Mouse (Mus musculus): Measurements from ENCODE around the gene Ttc32. TPM values are rescaled to one million over a fixed set of nuclear protein-coding genes. Genes with fewer than 3 reads are reported as not detected.

Ttc32 gene
- polyA plus RNA-seq, 1 experiment from 2014 or later, result 15.3 TPM

DNA sequence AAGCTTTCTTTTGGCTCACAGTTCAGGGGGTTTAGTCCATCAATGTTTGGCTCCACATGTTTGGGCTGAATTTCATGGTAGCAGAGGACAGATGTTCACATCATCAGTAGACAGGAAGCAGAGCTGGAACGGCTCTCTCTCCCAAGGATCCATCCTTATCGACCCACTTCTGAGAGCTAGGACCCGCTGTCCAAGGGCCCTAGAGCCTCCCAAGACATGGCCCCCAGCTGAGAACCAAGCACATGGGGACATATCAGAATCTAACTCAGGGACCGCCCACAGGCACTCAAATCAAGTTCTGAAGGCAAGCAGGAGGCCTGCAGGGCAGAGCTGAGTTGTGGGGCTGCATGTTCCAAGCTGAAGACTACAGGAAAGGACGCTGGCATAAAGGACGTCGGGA is 14.9 kb downstream of the Ttc32 start:
- no peak for ATAC-seq (ENCODE audit: extremely low read depth, insufficient number of reproducible peaks, low FRiP score, low TSS enrichment)
- H3K9ac ChIP-seq, result no peak overlapping the region
- H3K36me3 ChIP-seq, result peaks cover 21% of the 10 kb centered on the region
- H3K4me1 ChIP-seq, result no peaks in the 10 kb centered on the region
- no peak overlapping the region for H3K4me3 ChIP-seq
- no peak overlapping the region for H3K27ac ChIP-seq (replicated peaks)
- H3K9me3 ChIP-seq, result no peaks in the 10 kb centered on the region
- WGBS, result 83% methylated on average over 7 of the region's 7 CpGs
- no peak overlapping the region for H3K4me2 ChIP-seq
- H3K27me3 ChIP-seq (replicated peaks), result no peaks in the 10 kb centered on the region

DNA sequence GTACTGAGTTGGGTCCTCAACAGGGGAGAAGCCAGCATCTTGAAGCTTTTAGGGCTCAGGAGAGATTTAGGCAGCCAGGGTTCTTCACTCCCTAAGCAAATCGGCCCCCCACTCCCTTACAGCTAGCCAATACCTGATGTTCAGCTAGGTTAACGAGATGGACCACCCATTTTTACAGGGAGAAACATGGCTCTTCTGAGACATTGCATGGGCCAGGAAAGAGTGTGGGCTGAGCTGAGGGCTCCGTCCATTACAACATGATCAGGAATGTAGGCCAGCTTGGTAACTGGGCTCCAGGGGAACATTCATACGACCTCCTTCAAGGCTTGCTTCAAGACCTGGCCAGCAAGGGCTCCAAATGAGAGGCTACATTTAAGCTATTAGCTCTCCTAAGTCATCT is 16.9 kb downstream of the Ttc32 start:
- H3K9ac ChIP-seq, result no peak overlapping the region
- no peak for ATAC-seq (ENCODE audit: extremely low read depth, insufficient number of reproducible peaks, low FRiP score, low TSS enrichment)
- no peak overlapping the region for H3K4me3 ChIP-seq
- 0 out of 2 replicates have a peak, but pooled peaks cover 6% of the 10 kb centered on the region for H3K4me1 ChIP-seq
- H3K36me3 ChIP-seq, result peaks cover 18% of the 10 kb centered on the region
- H3K4me2 ChIP-seq, result no peak overlapping the region
- no peaks in the 10 kb centered on the region for H3K9me3 ChIP-seq
- H3K27ac ChIP-seq (replicated peaks), result no peak overlapping the region
- 73% methylated on average over 4 of the region's 4 CpGs for WGBS
- H3K27me3 ChIP-seq (replicated peaks), result no peaks in the 10 kb centered on the region

DNA sequence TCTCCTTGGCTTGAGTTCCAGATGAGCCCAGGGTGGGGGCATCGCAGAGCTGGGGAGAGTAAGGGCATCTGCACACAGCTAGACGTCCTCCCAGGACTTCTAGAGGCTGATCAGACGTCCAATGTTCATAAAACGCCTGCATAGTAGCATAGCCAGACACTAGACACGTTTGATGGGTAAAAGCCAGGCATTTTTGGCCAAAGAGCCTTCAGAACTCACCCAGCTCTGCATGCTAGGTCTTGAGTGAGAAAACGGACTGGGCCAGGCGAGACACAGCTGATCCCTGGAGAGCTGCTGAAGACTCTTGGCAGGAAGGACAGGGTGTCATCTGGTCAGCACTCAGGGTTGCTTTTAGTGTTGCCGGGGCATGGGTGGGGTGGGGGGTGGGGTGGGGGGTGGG is 18.3 kb downstream of the Ttc32 start:
- no peak overlapping the region for H3K27ac ChIP-seq (replicated peaks)
- no peak overlapping the region for H3K4me2 ChIP-seq
- H3K9ac ChIP-seq, result no peak overlapping the region
- H3K9me3 ChIP-seq, result no peaks in the 10 kb centered on the region
- 64% methylated on average over 8 of the region's 8 CpGs for WGBS
- 0 out of 2 replicates have a peak, but pooled peaks cover 6% of the 10 kb centered on the region for H3K4me1 ChIP-seq
- no peak for ATAC-seq (ENCODE audit: extremely low read depth, insufficient number of reproducible peaks, low FRiP score, low TSS enrichment)
- H3K27me3 ChIP-seq (replicated peaks), result no peaks in the 10 kb centered on the region
- H3K36me3 ChIP-seq, result peaks cover 10% of the 10 kb centered on the region
- no peak overlapping the region for H3K4me3 ChIP-seq

DNA sequence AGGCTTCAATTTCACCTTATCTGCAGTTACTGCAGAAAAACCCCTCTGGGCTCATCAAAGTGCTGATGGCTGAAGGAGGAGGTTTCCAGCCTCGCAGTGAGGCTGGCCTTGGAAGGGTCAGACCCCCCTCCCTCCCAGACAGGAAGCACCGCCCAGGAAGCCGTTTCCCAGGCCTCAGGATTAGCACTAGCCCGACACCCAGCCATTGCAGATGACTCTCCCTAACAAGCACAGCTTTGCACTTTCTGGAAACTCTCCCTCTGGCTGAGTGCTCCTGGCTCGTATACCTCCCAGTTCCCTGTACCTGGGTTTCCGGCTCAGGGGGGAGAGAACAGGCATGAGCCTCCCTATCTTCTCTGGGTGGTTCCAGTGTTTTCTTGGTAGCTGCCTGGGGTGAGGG is 21.0 kb downstream of the Ttc32 start:
- ATAC-seq (ENCODE audit: extremely low read depth, insufficient number of reproducible peaks, low FRiP score, low TSS enrichment), result no peak
- WGBS, result 15% methylated on average over 6 of the region's 6 CpGs
- H3K27ac ChIP-seq (replicated peaks), result no peak overlapping the region
- H3K4me2 ChIP-seq, result no peak overlapping the region
- no peak overlapping the region for H3K4me3 ChIP-seq
- no peaks in the 10 kb centered on the region for H3K27me3 ChIP-seq (replicated peaks)
- H3K9me3 ChIP-seq, result no peaks in the 10 kb centered on the region
- no peaks in the 10 kb centered on the region for H3K36me3 ChIP-seq
- H3K9ac ChIP-seq, result peak overlapping the region; percentile 37; the same call in 1 of the 2 replicates
- 0 out of 2 replicates have a peak, but pooled peaks cover 6% of the 10 kb centered on the region for H3K4me1 ChIP-seq

DNA sequence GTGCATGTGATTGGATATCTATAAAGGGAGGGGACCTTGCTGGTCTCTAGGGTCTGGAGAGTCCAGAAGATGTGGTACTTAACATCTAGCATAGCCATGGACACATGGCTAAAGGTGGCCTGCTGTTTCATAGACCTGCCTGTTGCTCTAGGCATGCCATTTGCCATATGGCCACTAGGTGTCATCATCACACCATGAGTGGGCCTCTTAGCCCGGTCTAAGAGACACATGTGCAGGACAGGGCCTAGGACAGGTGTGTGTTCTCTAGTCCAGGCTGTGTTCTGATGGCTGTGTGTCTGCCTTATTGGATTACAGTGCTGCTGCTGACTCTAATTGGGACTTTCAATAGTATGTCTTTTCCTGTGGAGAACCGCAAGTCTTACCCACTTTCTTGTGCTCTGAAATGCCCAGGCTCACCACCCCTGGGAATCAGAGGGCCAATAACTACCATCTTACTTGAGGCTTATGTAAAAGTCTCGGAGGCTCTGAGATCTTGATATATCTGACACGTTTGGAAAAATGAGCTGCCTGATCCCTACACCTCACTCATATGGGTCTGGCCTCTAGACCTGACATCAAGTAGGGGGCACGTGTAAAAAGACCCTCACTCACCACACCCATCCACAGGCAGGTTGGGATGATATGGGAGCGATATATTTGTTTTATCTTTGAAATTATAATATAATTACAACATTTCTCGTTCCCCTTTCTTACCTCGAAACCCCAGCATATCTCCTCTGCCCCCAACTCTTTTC is 22.5 kb downstream of the Ttc32 start:
- no peak for ATAC-seq (ENCODE audit: extremely low read depth, insufficient number of reproducible peaks, low FRiP score, low TSS enrichment)

DNA sequence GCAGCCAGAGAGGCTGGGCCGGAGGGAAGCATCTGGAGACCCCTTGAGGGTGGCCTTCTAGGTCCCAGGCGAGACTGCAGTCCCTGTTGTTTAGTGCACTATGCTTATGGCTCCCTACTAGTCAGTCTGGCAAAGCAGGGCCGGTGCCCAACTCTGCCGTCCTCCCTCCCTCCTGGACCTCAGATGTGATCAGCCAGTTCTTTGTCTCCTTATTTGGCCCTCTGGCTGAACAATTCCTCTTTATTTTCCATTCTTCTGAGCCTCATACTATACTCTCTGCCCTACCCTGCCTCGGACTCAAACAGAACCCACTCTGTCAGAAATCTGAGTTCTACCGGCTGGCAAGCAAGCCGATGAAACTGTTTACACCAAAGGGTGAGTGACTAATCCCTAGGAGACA is 23.5 kb downstream of the Ttc32 start:
- WGBS, result 54% methylated on average over 7 of the region's 7 CpGs
- no peaks in the 10 kb centered on the region for H3K9me3 ChIP-seq
- no peak overlapping the region for H3K4me2 ChIP-seq
- no peak overlapping the region for H3K4me3 ChIP-seq
- no peak overlapping the region for H3K27ac ChIP-seq (replicated peaks)
- H3K4me1 ChIP-seq, result 0 out of 2 replicates have a peak, but pooled peaks cover 6% of the 10 kb centered on the region
- no peaks in the 10 kb centered on the region for H3K27me3 ChIP-seq (replicated peaks)
- H3K36me3 ChIP-seq, result no peaks in the 10 kb centered on the region
- ATAC-seq (ENCODE audit: extremely low read depth, insufficient number of reproducible peaks, low FRiP score, low TSS enrichment), result no peak
- H3K9ac ChIP-seq, result no peak overlapping the region

More for the DNA sequence above, 22.5 kb downstream of the Ttc32 start:
- Histone ChIP-seq H3K4me1 (0 out of 2 replicates have a peak, but pooled peaks cover 6% of the 10 kb centered on the region), H3K27ac (replicated peaks) (no peak overlapping the region), H3K9me3 (no peaks in the 10 kb centered on the region), H3K36me3 (no peaks in the 10 kb centered on the region), H3K27me3 (replicated peaks) (no peaks in the 10 kb centered on the region), H3K9ac (no peak overlapping the region), H3K4me2 (no peak overlapping the region), H3K4me3 (no peak overlapping the region)
- 55% methylated on average over 8 of the region's 8 CpGs for WGBS

DNA sequence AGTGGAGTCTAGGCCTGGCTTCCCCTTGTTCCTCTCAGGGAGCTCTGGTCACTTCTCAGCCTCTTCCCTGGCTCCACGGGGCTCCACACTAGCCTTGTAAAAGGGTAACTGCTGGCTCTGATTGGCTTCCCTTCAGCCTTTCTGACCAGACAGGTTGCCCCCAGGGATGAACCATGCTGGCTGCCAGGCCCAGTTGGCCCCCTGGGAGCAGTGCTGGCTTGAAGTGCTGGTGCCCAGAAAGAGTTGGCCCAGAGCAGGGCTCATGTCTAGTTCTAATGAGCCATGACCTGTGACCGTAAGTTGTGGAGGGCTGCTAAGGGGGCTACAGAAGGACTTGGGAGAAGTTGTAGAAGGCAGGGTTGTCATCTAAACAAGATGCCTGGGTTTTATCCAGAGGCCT is 24.2 kb downstream of the Ttc32 start:
- Histone ChIP-seq H3K9me3 (no peaks in the 10 kb centered on the region), H3K9ac (no peak overlapping the region), H3K4me2 (no peak overlapping the region), H3K36me3 (no peaks in the 10 kb centered on the region), H3K27me3 (replicated peaks) (no peaks in the 10 kb centered on the region), H3K4me3 (no peak overlapping the region), H3K27ac (replicated peaks) (no peak overlapping the region), H3K4me1 (0 out of 2 replicates have a peak, but pooled peaks cover 6% of the 10 kb centered on the region)
- ATAC-seq (ENCODE audit: extremely low read depth, insufficient number of reproducible peaks, low FRiP score, low TSS enrichment), result no peak
- 64% methylated on average over 2 of the region's 2 CpGs for WGBS

DNA sequence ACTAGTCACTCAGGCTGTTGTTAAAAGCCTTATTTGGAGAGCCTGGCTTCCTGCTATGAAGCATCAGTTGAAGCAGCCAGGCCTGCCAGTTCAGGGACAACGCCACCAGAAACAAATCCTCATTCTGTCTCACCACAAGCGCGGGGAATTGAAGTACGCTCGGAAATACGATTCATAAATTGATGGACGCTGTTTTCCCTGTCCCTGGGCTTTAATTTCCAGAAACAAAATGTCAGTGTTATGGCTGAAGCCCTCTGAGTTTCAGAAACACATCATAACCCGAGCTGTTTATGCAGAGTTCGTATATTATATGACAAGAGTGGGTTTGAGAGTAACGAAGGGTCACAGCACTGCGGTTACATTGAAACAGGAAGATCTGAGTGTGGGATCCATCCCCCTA is 25.5 kb downstream of the Ttc32 start:
- 0 out of 2 replicates have a peak, but pooled peaks cover 6% of the 10 kb centered on the region for H3K4me1 ChIP-seq
- WGBS, result 67% methylated on average over 11 of the region's 11 CpGs
- no peak for ATAC-seq (ENCODE audit: extremely low read depth, insufficient number of reproducible peaks, low FRiP score, low TSS enrichment)
- no peaks in the 10 kb centered on the region for H3K36me3 ChIP-seq
- no peaks in the 10 kb centered on the region for H3K9me3 ChIP-seq
- no peak overlapping the region for H3K4me2 ChIP-seq
- no peak overlapping the region for H3K4me3 ChIP-seq
- no peaks in the 10 kb centered on the region for H3K27me3 ChIP-seq (replicated peaks)
- no peak overlapping the region for H3K27ac ChIP-seq (replicated peaks)
- H3K9ac ChIP-seq, result 0 out of 2 replicates have a peak overlapping the region, but pooled peaks have one; percentile 4

DNA sequence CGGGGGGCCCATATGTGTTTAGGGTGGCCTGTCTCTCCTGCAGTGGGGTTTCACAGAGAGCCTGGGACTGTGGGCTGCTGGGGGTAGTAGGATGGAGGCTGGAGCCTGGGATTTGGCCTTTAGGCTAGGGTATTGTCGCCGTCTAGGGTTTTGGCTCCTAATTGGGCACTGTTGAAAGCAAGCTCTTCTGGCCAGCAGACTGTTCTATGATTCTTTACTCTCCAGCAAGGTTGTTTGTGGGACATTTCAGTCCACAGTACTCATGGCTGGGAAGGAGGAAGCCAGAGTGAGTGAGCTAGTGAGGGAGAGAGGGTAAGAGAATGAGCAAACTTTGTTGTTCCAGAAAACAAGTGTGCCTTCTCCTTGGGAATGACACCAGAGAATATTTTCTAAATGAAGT is 29.7 kb downstream of the Ttc32 start:
- H3K27ac ChIP-seq (replicated peaks), result no peak overlapping the region
- no peaks in the 10 kb centered on the region for H3K27me3 ChIP-seq (replicated peaks)
- no peaks in the 10 kb centered on the region for H3K4me1 ChIP-seq
- no peak overlapping the region for H3K4me3 ChIP-seq
- H3K4me2 ChIP-seq, result no peak overlapping the region
- H3K36me3 ChIP-seq, result no peaks in the 10 kb centered on the region
- no peak overlapping the region for H3K9ac ChIP-seq
- H3K9me3 ChIP-seq, result no peaks in the 10 kb centered on the region
- ATAC-seq (ENCODE audit: extremely low read depth, insufficient number of reproducible peaks, low FRiP score, low TSS enrichment), result no peak
- 74% methylated on average over 3 of the region's 3 CpGs for WGBS

DNA sequence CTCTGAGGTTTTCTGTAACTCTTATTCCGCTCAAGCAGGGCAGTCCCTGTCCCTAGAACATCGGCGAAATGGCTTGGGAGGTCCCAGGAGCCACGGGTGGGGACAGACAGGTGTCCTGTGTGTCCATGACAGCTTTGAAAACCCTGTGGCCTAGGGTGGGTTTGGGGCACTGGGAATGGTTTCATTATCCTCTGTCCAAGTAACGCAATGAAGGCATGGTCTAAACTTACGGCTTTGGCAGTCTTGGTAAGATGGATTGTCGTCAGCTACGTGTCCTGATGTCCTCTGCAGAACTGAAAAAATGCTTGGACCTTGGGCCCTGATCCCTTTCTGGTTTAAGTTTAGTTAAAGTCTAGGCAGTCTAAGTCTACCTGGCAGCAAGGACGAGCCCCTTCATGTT is 30.2 kb downstream of the Ttc32 start:
- no peaks in the 10 kb centered on the region for H3K36me3 ChIP-seq
- H3K27ac ChIP-seq (replicated peaks), result no peak overlapping the region
- H3K4me1 ChIP-seq, result no peaks in the 10 kb centered on the region
- H3K9ac ChIP-seq, result no peak overlapping the region
- H3K4me3 ChIP-seq, result no peak overlapping the region
- H3K9me3 ChIP-seq, result no peaks in the 10 kb centered on the region
- no peak for ATAC-seq (ENCODE audit: extremely low read depth, insufficient number of reproducible peaks, low FRiP score, low TSS enrichment)
- no peaks in the 10 kb centered on the region for H3K27me3 ChIP-seq (replicated peaks)
- H3K4me2 ChIP-seq, result no peak overlapping the region
- WGBS, result 84% methylated on average over 9 of the region's 9 CpGs

DNA sequence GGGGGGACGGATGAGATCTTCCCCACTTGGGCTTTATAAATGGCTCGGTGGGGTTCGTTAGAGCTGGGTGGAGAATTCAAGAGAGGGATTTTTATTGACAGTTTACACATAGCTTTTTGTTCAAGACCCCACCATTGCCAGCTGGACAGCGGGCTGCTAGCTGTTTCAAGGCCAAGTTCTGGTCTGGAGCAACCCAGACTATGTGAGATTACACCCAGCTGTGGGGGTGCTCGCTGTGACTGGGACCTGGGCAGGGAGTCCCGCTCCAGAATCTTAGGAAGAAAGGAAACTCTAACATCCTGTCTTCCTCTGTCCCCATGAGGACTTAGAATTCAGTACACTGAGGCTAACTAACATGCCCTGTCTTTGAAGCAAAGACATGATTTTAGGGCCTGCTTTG is 33.8 kb downstream of the Ttc32 start:
- Histone ChIP-seq H3K4me1 (no peaks in the 10 kb centered on the region), H3K4me3 (no peak overlapping the region), H3K36me3 (no peaks in the 10 kb centered on the region), H3K27ac (replicated peaks) (no peak overlapping the region), H3K27me3 (replicated peaks) (no peaks in the 10 kb centered on the region), H3K9ac (no peak overlapping the region), H3K4me2 (no peak overlapping the region), H3K9me3 (no peaks in the 10 kb centered on the region)
- WGBS, result 70% methylated on average over 6 of the region's 6 CpGs
- no peak for ATAC-seq (ENCODE audit: extremely low read depth, insufficient number of reproducible peaks, low FRiP score, low TSS enrichment)

DNA sequence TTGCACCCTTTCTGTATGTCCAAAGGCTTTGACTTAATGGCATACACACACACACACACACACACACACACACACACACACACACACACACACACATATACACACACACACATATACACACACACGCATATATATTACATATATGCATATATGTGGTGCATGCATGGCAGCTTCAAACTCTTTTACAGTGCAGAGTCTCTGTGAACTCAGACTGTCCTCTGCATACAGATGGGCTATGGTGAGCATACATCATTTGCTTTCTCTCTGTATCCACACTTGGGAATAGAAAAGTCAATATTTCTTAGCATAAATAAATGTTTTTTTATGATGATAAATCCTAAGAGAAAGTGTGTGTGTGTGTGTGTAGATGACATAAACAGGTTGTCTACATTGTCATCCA is 41.3 kb downstream of the Ttc32 start:
- 83% methylated on average over 1 of the region's 1 CpGs for WGBS
- H3K9ac ChIP-seq, result no peak overlapping the region
- no peak overlapping the region for H3K4me3 ChIP-seq
- H3K4me2 ChIP-seq, result no peak overlapping the region
- no peaks in the 10 kb centered on the region for H3K4me1 ChIP-seq
- H3K36me3 ChIP-seq, result no peaks in the 10 kb centered on the region
- no peaks in the 10 kb centered on the region for H3K27me3 ChIP-seq (replicated peaks)
- ATAC-seq (ENCODE audit: extremely low read depth, insufficient number of reproducible peaks, low FRiP score, low TSS enrichment), result no peak
- H3K9me3 ChIP-seq, result no peaks in the 10 kb centered on the region
- H3K27ac ChIP-seq (replicated peaks), result no peak overlapping the region
